Mouse (Mus musculus) kidney, adult 9 months (tissue): ENCODE measurements around the gene Mreg.

Experiments
- DNase-seq: peaks from one replicate; pipeline ENCODE4 v3.0.0; 2022

Mreg gene

DNA sequence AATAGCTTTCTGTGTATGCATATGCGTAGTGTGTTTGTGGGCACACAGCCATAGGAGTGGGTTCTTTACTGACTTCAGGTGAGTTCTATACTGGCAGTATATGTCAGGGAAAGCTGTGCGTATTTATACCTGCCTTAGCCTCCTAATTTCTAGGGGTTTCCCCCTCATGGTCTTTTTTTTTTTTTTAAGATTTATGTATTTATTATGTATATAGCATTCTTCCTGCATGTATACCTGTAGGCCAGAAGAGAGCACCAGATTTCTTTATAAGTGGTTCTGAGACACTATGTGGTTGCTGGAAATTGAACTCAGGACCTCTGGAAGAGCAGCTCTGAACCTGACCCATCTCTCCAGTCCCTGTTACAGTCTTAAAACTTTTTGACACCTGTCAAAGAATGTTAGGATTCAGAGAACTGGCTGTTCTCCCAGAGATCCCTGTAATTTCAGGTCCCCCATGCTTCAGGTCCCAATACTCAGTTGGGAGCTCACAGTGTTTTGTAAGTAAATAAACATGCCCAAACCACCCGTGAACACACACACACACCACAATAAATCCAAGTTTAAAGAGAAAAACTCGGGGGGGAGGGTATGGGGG lies 14.9 kb upstream of the Mreg start:
- DNase-seq = no peak

DNA sequence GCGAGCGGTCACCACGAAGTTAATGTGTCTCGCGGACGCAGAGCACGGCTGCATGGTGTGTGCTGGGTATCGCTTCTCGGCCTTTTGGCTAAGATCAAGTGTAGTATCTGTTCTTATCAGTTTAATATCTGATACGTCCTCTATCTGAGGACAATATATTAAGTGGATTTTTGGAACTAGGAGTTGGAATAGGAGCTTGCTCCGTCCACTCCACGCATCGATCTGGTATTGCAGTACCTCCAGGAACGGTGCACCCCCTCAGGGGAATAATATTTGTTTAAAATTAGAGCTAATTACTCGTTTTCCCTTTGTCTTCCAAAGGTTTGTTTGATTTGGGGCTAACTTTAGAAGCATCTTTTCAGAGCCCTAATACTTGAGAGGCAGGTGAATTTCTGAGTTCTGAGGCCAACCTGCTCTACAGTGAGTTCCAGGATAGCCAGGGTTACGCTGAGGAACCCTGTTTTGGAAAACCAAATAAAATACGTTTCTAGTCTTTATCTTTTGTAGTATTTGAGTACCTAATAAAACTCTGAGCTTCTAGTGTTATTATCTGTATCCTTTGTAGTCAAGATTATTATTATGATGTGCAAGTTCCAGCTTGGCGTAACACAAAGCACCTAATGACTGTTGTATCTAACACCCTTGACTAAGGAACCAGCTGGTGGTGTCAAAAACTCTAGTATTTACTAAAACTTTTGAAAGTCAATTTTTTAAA lies 14.2 kb upstream of the Mreg start:
- DNase-seq = peak; percentile 55

- DNase-seq = peak; percentile 81
Observed at GRCm38 (mm10) chr1:72225720-72226171, 13.6 kb upstream of the Mreg start.

DNA sequence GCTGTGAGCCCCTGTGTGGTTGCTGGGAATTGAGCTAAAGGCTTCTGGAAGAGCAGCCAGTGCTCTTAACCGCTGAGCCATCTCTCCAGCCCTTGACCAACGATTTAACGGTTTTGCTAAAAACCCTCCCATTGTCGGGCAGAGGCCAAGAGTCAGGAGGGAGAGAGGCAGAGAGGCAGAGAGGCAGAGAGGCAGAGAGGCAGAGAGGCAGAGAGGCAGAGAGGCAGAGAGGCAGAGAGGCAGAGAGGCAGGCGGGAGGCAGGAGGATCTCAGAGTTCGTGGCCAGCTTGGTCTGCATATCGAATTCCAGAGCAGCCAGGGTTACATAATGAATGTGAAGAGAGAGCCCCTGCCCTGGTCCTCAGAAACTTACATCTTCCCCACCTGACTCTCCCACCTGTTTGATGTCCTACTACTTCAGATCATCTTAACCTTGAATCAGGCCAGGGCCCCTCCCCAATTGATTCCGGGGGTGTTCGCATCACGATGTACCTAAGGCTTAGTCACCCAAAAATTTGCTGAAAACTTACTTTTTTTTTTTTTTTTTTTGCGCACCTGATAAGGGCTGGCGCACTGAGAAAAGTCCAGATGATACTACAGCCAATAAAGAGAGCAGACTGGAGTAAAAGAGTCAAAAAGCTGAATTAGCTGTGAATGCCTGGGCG lies 13.1 kb upstream of the Mreg start:
- no peak for DNase-seq

- DNase-seq = no peak
Observed at GRCm38 (mm10) chr1:72220008-72220407, 7.9 kb upstream of the Mreg start.

DNA sequence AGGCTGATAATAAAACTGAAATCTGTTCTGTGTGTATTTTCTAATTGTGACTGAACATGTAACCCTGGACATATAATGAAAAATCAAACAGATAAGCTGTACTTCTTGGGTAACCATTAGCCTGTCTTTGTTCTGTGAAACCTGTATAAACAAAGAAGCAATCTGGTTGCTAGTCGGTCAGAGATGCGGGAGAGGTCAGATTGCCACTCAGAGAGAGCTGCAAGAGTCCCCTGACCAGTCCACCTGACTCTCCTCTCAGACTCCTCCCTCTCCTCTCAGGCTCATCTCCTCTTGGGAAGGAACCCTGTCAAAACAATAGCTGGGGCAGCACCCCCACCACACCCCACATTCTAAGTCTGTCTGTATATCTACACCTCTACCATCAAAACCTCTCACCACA lies 7.0 kb upstream of the Mreg start:
- DNase-seq = no peak

- no peak for DNase-seq
Observed at GRCm38 (mm10) chr1:72218626-72219025, 6.5 kb upstream of the Mreg start.

GRCm38 (mm10) chr1:72216761-72217160 lies 4.7 kb upstream of the Mreg start:
- DNase-seq = no peak

DNA sequence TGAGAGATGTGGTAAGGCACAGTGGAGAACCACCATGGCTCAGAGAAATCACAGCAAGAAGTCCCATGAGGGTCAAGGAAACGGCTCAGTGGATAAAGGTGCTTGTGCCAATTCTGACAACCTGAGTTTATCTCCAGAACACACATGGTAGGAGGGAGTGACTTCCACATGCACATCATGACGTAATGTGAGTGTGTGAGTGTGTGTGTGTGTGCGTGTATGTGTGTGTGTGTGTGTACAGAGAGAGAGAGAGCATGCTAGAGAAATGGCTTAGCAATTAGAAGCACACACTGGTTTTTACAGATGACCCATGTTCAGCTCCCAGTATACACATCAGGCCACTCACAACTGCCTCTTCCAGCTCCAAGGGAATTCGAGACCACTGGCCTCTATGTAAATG lies 3.1 kb upstream of the Mreg start:
- no peak for DNase-seq

- no peak for DNase-seq
Observed at GRCm38 (mm10) chr1:72214470-72214961, 2.4 kb upstream of the Mreg start.

DNA sequence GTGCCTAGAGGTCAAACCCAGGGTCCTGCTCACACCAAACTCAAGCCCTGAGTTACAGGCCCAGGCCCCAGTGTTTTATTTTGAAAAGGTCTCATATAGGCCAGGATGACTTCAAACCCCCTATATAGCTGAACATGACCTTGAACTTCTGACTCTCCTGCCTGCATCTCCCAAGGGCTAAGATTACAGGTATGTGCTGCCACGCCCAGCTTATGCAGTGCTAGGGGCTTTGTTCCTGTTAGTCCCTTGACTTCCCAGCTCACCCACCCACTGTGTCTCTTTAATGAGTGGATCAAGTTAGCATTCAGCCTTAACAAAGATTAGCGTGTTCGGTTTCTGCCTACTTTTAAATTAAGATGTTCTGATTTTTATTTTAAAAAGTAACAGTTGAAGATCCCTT lies 1.8 kb upstream of the Mreg start:
- no peak for DNase-seq

DNA sequence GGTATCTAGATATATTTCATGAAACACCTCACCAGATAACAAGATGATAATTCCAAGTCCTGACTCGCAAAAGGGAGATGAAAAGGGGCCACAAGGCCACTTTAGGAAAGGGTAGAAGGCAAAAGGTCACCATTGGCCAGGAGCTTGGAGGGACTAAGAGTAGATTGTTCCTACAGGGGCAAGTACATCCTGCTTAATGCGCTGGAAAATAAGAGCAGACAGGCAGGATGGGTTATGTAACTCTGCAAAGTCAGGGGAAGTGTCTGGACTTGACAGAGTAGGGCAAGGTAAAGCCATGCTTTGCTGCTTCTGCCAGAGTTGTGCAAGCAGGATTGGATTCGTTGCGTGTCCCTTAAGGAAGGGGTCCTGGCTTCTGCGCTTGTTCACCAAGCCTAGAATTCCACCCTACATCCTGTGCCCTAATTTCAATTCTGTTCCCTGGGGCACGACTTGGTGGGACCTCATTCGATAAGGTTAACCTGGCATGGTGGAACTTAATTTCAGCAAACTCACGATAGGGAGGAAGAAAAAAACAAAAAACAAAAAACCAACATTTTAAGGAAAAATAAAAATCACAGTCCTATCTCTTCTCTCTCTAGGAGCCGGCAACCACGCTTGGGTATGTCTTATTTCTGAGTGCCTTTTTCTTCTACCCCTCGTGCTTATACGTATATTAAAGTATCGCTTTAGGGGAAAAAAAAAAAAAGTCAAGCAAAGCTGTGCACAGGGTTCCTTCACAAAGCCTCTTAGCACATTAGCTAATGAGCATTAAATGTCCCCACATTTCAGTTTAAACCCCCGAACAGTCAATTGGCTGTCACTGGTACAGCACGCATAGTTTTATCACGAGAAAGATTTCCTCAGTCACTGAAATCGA lies 1.1 kb downstream of the Mreg start:
- DNase-seq = no peak

DNA sequence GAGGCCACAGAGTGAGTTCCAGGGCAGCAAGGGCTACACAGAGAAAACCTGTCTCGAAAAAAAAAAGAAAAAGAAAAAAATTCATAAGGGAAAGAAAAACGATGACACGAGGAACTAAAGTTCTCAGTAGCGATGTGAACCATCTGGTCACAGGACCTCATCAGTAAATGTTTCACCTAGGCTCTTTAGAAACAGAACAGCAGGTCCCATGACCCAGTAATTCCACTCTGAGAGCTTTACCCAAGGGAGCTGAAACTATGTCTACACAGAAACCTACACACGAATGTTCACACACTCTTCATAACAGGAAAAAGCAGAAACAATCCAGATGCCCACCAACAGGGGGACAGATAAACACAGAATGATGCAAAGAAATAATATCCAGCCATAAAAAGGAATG lies 4.0 kb downstream of the Mreg start:
- no peak for DNase-seq

GRCm38 (mm10) chr1:72205113-72205512 lies 7.0 kb downstream of the Mreg start:
- no peak for DNase-seq

- DNase-seq = no peak
Observed at GRCm38 (mm10) chr1:72203204-72203603, 8.9 kb downstream of the Mreg start.

DNA sequence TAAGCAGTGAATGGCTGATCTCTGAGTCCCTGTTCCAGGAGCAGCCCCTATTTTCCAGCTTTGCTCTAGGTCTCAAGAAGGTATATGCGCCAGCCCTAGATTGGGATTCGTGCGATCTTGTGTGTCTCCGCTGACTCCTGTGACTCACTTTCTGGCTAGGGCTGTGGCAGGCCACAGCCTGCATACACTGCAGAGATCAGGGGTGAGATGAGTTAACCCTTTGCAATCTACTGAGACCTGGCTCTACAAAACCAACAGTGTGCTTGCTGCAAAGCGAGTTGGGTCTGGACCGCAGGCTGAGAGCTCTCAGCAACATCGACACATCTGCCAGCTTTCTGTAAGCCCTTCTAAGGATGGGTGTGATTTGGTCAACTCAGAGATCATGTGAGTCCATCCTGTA lies 9.4 kb downstream of the Mreg start:
- DNase-seq = no peak

DNA sequence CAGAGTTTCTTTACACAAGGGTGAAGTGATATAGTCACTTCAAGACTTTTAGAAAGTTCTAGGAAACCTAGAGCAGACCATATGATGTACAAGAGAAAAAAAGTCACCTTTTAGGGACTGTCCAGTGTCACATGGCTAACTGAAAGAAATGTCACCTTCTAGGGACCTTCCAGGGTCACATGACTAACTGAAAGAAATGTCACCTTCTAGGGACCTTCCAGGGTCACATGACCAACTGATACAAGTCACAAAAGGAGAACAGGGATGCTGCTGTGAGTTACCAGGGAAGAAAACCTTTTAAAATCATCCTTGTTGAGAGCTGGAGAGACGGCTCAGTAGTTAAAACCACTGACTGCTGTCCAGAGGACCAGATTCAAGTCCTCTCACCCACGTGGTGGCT lies 10.0 kb downstream of the Mreg start:
- no peak for DNase-seq

- DNase-seq = no peak
Observed at GRCm38 (mm10) chr1:72201126-72201525, 11.0 kb downstream of the Mreg start.

- no peak for DNase-seq
Observed at GRCm38 (mm10) chr1:72198142-72198806, 13.8 kb downstream of the Mreg start.

GRCm38 (mm10) chr1:72196626-72197359 lies 15.3 kb downstream of the Mreg start:
- DNase-seq = no peak

DNA sequence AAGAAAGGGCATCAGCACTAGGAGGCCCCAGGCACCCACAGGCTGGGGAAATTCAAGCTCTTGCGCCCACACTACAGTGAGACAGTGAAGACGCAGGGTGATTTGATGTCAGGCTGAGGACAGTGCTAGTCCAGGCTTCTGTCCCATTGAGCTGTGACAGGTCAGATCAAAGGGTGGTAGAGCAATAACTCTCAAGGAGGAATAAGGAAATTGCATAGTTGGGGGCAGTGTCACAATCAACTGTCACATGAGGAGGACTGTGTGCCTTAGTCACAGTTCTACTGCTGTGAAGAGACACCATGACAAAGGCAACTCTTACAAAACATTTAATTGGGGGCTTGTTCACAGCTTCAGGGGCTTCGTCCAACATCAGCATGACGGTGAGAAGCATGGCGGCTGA lies 16.0 kb downstream of the Mreg start:
- DNase-seq = no peak

GRCm38 (mm10) chr1:72191449-72191848 lies 20.7 kb downstream of the Mreg start:
- no peak for DNase-seq
